Mouse (Mus musculus): ENCODE data around the gene Slc8b1.

Slc8b1 gene

DNA sequence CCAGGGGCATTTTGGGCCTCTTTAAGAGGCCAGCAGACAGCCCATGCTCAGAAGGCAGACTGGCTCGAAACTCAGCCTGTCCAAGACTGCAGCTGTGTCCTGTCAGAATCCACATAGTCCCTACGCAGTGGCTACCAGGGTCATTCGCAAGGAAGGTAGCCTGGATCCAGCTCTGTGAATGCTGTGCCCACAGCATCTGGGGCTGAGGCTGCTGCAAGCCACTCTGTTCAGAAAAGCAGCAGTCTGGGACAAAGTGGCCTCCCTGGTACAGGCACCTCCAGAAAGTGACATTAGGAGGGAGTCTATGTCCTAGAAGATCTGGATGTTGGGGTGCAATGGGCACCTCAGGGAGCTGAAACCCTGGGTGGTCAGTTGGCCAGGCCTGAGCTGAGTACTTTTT is 58.8 kb downstream of the Slc8b1 start:
- no peak for DNase-seq

DNA sequence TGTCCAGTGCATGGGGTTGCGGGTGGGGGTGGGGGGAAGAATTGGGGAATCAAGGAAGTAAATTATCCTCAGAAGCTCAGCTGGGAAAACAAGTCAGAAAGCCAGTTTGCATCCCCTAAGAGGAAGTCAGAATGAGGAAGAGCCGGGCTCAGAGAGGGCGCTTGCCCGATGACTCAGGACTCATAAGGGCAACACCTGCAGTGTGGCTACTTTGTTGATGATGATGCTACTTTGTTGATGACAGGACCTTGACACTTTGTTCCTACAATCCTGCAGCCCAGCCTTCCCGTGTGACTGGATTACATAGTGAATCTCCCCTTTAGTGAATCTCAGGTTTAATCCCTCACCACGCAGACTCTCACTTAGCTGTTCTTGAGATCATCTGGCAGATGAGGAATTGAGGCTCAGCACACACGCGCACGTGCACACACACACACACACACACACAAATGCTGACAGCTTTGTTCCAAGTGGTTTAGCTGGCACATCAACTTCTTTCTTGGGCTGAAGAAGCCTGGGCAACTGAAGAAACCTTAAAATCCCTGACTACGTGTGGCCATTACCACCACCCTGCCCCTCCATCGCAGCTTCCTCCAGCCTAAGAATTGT is 59.4 kb downstream of the Slc8b1 start:
- no peak for DNase-seq

GRCm38 (mm10) chr5:120571056-120571740 is 60.2 kb downstream of the Slc8b1 start:
- DNase-seq = no peak

- no peak for DNase-seq
Observed at GRCm38 (mm10) chr5:120574469-120575063, 63.6 kb downstream of the Slc8b1 start.

GRCm38 (mm10) chr5:120576781-120577301 is 65.9 kb downstream of the Slc8b1 start:
- DNase-seq = no peak

DNA sequence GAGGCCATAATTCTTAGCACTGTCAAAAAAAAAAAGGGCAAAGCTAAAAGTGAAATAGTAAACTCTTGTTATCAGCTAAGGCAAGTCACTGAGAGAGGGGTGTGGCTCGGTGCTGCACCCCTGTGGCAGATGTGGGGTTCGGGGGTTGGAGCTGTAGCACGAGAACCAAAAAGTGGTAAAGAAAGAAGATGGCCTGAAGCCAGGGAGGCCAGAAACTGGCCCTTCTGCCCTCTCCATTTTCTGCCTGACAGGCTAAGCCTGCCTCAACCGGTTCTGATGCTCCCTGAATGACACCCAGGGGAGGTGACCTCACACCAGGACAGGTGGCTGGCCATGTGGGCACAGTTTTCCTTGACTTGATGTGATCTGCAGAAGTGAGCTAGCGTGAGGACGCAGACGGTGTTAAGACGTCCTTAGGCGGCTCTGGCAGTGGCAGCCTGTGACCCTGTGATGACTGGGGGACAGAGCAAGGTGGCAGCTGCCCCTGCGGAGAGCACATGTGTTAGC is 67.0 kb downstream of the Slc8b1 start:
- DNase-seq = no peak

DNA sequence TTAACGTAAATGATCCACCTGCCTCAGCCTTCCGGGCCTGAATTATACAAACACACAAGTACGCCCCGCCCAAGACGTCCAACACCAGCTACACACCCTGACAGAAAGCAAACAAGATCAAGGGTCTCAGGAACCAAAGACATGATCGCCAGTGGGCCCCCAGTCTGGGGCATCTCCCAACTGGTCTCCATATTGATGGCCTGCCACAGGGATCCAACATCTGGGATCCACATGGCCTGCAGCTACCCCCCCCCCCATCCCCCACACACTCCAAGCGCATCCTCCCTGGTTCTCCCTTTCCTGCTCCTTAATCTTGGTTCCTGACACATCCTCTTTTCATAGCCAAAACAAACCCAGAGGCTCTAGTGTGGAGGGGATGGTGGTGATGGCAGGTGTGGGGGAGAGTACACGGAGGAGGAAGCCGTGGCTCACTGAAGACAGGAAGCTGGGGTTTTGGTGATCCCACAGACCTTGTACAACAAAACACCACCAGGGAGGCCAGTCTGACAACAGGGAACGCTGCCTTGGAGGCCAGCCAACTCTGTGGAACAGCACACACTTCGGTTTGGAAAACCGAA is 67.6 kb downstream of the Slc8b1 start:
- DNase-seq = peak; percentile 54

- DNase-seq = no peak
Observed at GRCm38 (mm10) chr5:120579211-120579897, 68.4 kb downstream of the Slc8b1 start.

GRCm38 (mm10) chr5:120579898-120580626 is 69.1 kb downstream of the Slc8b1 start:
- no peak for DNase-seq

DNA sequence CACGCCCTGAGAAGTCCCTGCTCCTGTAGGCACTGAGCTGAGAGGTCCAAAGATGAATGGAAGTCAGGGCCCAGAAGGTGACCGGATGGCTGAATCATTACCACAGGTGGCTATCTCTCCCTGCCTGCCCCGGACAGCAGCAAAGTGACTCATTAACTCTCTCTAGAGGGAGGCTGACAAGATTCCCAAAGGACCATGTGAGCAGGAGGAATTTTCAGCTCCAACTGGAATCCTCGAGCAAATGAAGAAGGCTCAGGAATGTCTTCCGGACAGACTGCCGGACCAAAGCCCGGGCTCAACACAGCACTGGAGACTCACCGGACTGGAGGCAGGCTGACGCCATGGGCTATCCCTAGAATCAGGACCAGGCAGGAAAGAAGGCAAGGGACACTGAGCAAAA is 71.0 kb downstream of the Slc8b1 start:
- DNase-seq = no peak

DNA sequence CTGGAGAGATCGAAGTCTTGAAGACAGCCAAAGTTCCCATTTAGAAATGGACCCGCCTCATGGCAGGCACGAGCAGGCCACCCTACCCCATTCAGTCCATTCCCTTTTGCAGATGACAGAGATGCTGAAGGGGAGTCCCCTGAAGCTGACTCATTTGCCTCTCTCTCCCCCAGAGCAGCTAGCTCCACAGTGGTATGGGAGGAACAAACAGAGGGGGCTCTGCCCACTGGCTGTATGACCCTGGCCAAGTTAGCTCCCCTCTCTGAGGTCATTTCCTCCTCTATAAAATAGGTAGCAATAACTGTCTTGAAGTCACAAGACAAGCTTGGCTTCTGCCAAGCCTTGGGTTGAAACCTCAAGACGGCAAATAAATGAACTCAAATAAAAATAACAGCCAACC is 72.5 kb downstream of the Slc8b1 start:
- no peak for DNase-seq

Measured in right cerebral cortex, postnatal 14 days (tissue).